Mouse (Mus musculus) kidney, postnatal 25 days (tissue): ENCODE measurements around the gene Foxp1.
A peak's percentile ranks its signal among the peaks of the same experiment; 100 is the strongest.

Experiments
- DNase-seq, 2 experiments: peaks; one replicate each; pipeline ENCODE4 v3.0.0; 2021; ENCODE audit warnings: mixed read lengths in 2 of 2

Gene Foxp1

GRCm38 (mm10) chr6:99108417-99108816, 414.1 kb downstream of the Foxp1 start:
- no peak for DNase-seq

GRCm38 (mm10) chr6:99107674-99108073, 414.8 kb downstream of the Foxp1 start:
- no peak for DNase-seq

GRCm38 (mm10) chr6:99107081-99107482, 415.4 kb downstream of the Foxp1 start:
- no peak for DNase-seq

GRCm38 (mm10) chr6:99105979-99106378, 416.5 kb downstream of the Foxp1 start:
- no peak for DNase-seq

- no peak for DNase-seq
Observed at GRCm38 (mm10) chr6:99104446-99104845, 418.1 kb downstream of the Foxp1 start.

- no peak for DNase-seq
Observed at GRCm38 (mm10) chr6:99103911-99104310, 418.6 kb downstream of the Foxp1 start.

GRCm38 (mm10) chr6:99101489-99101908, 421.0 kb downstream of the Foxp1 start:
- no peak for DNase-seq

- DNase-seq: no peak
Observed at GRCm38 (mm10) chr6:99100331-99100730, 422.2 kb downstream of the Foxp1 start.

- DNase-seq: no peak
Observed at GRCm38 (mm10) chr6:99099781-99100180, 422.7 kb downstream of the Foxp1 start.

- no peak for DNase-seq
Observed at GRCm38 (mm10) chr6:99097191-99097590, 425.3 kb downstream of the Foxp1 start.

- DNase-seq: no peak
Observed at GRCm38 (mm10) chr6:99096776-99097166, 425.8 kb downstream of the Foxp1 start.

GRCm38 (mm10) chr6:99096105-99096775, 426.3 kb downstream of the Foxp1 start:
- peak; percentile 51 to 53 for DNase-seq

GRCm38 (mm10) chr6:99095185-99096104, 427.1 kb downstream of the Foxp1 start:
- DNase-seq: peak in 1 of 2 experiments; percentile 6

GRCm38 (mm10) chr6:99094339-99094989, 428.1 kb downstream of the Foxp1 start:
- DNase-seq: peak in 1 of 2 experiments; percentile 5

- no peak for DNase-seq
Observed at GRCm38 (mm10) chr6:99093856-99094255, 428.7 kb downstream of the Foxp1 start.

- DNase-seq: no peak
Observed at GRCm38 (mm10) chr6:99093208-99093607, 429.3 kb downstream of the Foxp1 start.

- no peak for DNase-seq
Observed at GRCm38 (mm10) chr6:99091799-99092198, 430.7 kb downstream of the Foxp1 start.

- DNase-seq: no peak
Observed at GRCm38 (mm10) chr6:99087598-99087997, 434.9 kb downstream of the Foxp1 start.

GRCm38 (mm10) chr6:99084956-99085355, 437.6 kb downstream of the Foxp1 start:
- peak in 1 of 2 experiments; percentile 11 for DNase-seq

- DNase-seq: no peak
Observed at GRCm38 (mm10) chr6:99081259-99081658, 441.3 kb downstream of the Foxp1 start.

- no peak for DNase-seq
Observed at GRCm38 (mm10) chr6:99079041-99079835, 443.3 kb downstream of the Foxp1 start.

- DNase-seq: no peak
Observed at GRCm38 (mm10) chr6:99078089-99078488, 444.4 kb downstream of the Foxp1 start.
